Mouse (Mus musculus): ENCODE measurements at regions not wholly inside any gene's neighbourhood (a gene's known extent, or its start where the extent isn't known, plus 50 kb on each side); places are given as distances from the start of the nearest gene placed in this dataset.
"Not testable (repeated sequence)": the region's sequence is repeated elsewhere in the genome, so short reads cannot be mapped to it uniquely, and the experiment has no call there.

DNA sequence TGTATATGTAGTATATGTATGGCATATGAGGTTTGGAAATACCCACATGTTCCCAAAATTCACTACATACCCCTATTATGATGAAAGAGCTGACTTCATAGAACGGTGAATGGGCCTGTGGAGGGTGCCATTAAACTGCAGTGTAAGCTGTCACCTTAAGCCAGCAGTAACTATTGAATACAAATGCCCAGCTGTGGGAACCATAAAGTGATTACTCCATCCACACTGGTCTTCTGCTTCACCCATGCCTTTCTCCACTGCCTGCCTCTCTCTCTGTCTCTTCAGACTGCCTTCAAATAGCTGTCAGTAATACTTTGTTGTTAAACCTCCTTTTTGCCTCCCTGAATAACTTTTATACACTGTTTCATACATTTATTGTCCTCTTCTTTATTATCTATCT is 143.5 kb upstream of the Tacstd2 start:
- not testable (repeated sequence) for H3K27me3 ChIP-seq (ENCODE audit: control insufficient read depth, insufficient read depth, low read length); H3K9ac ChIP-seq (ENCODE audit: low read length); H3K4me2 ChIP-seq (replicated peaks; ENCODE audit: low read depth); DNase-seq (ENCODE audit: low spot score); ATAC-seq (ENCODE audit: low FRiP score, low TSS enrichment); H3K4me1 ChIP-seq (replicated peaks; ENCODE audit: control insufficient read depth, insufficient read depth); H3K9me3 ChIP-seq (ENCODE audit: control insufficient read depth, low read length); H3K27ac ChIP-seq (replicated peaks); H3K4me3 ChIP-seq (ENCODE audit: low read depth, low read length); H3K36me3 ChIP-seq (ENCODE audit: control insufficient read depth, insufficient read depth, low read length)
- WGBS: 36% methylated on average over 1 of the region's 1 CpGs

- not testable (repeated sequence) for H3K27me3 ChIP-seq (ENCODE audit: control insufficient read depth, insufficient read depth, low read length); H3K36me3 ChIP-seq (ENCODE audit: control insufficient read depth, insufficient read depth, low read length); H3K4me3 ChIP-seq (ENCODE audit: low read depth, low read length); H3K27ac ChIP-seq (replicated peaks); H3K4me1 ChIP-seq (replicated peaks; ENCODE audit: control insufficient read depth, insufficient read depth); H3K9me3 ChIP-seq (ENCODE audit: control insufficient read depth, low read length); H3K9ac ChIP-seq (ENCODE audit: low read length); DNase-seq (ENCODE audit: low spot score); H3K4me2 ChIP-seq (replicated peaks; ENCODE audit: low read depth)
- 85% methylated on average over 4 of the region's 4 CpGs for WGBS
- ATAC-seq (ENCODE audit: low FRiP score, low TSS enrichment): peak; percentile 26; the same call in 1 of the 2 replicates
Measured at GRCm38 (mm10) chr6:67674717-67675116, 139.1 kb upstream of the Tacstd2 start.

- H3K9ac ChIP-seq (ENCODE audit: low read length); DNase-seq (ENCODE audit: low spot score); H3K36me3 ChIP-seq (ENCODE audit: control insufficient read depth, insufficient read depth, low read length); H3K4me3 ChIP-seq (ENCODE audit: low read depth, low read length); ATAC-seq (ENCODE audit: low FRiP score, low TSS enrichment); H3K27me3 ChIP-seq (ENCODE audit: control insufficient read depth, insufficient read depth, low read length); H3K4me2 ChIP-seq (replicated peaks; ENCODE audit: low read depth); H3K9me3 ChIP-seq (ENCODE audit: control insufficient read depth, low read length); H3K27ac ChIP-seq (replicated peaks); H3K4me1 ChIP-seq (replicated peaks; ENCODE audit: control insufficient read depth, insufficient read depth): not testable (repeated sequence)
- 77% methylated on average over 2 of the region's 2 CpGs for WGBS
Measured at GRCm38 (mm10) chr6:67673316-67673715, 137.7 kb upstream of the Tacstd2 start.

GRCm38 (mm10) chr6:67668073-67668472 is 132.5 kb upstream of the Tacstd2 start:
- not testable (repeated sequence) for H3K9ac ChIP-seq (ENCODE audit: low read length); H3K4me3 ChIP-seq (ENCODE audit: low read depth, low read length); H3K27me3 ChIP-seq (ENCODE audit: control insufficient read depth, insufficient read depth, low read length); H3K4me1 ChIP-seq (replicated peaks; ENCODE audit: control insufficient read depth, insufficient read depth); H3K4me2 ChIP-seq (replicated peaks; ENCODE audit: low read depth); H3K9me3 ChIP-seq (ENCODE audit: control insufficient read depth, low read length); ATAC-seq (ENCODE audit: low FRiP score, low TSS enrichment); DNase-seq (ENCODE audit: low spot score); H3K36me3 ChIP-seq (ENCODE audit: control insufficient read depth, insufficient read depth, low read length); H3K27ac ChIP-seq (replicated peaks)
- WGBS: 77% methylated on average over 8 of the region's 8 CpGs

GRCm38 (mm10) chr6:67631617-67632016 is 96.0 kb upstream of the Tacstd2 start:
- Histone ChIP-seq H3K27ac (replicated peaks) (no peak overlapping the region), H3K27me3 (ENCODE audit: control insufficient read depth, insufficient read depth, low read length) (no peaks in the 10 kb centered on the region), H3K4me2 (replicated peaks; ENCODE audit: low read depth) (no peak overlapping the region), H3K4me1 (replicated peaks; ENCODE audit: control insufficient read depth, insufficient read depth) (no peaks in the 10 kb centered on the region), H3K4me3 (ENCODE audit: low read depth, low read length) (no peak overlapping the region), H3K36me3 (ENCODE audit: control insufficient read depth, insufficient read depth, low read length) (no peaks in the 10 kb centered on the region), H3K9me3 (ENCODE audit: control insufficient read depth, low read length) (no peaks in the 10 kb centered on the region), H3K9ac (ENCODE audit: low read length) (no peak overlapping the region)
- peak; percentile 58 for TF ChIP-seq CTCF (IDR thresholded peaks at IDR 0.05; ENCODE audit: low read depth)
- TF ChIP-seq EP300 (optimal IDR thresholded peaks at IDR 0.05): no peak
- DNase-seq (ENCODE audit: low spot score) (no peak), ATAC-seq (ENCODE audit: low FRiP score, low TSS enrichment) (no peak)

- Histone ChIP-seq H3K9ac (ENCODE audit: low read length) (no peak overlapping the region), H3K4me3 (ENCODE audit: low read depth, low read length) (no peak overlapping the region), H3K4me1 (replicated peaks; ENCODE audit: control insufficient read depth, insufficient read depth) (no peaks in the 10 kb centered on the region), H3K27me3 (ENCODE audit: control insufficient read depth, insufficient read depth, low read length) (no peaks in the 10 kb centered on the region), H3K36me3 (ENCODE audit: control insufficient read depth, insufficient read depth, low read length) (no peaks in the 10 kb centered on the region), H3K4me2 (replicated peaks; ENCODE audit: low read depth) (no peak overlapping the region), H3K27ac (replicated peaks) (no peak overlapping the region), H3K9me3 (ENCODE audit: control insufficient read depth, low read length) (no peaks in the 10 kb centered on the region)
- ATAC-seq (ENCODE audit: low FRiP score, low TSS enrichment) (no peak), DNase-seq (ENCODE audit: low spot score) (no peak)
- 74% methylated on average over 1 of the region's 1 CpGs for WGBS
- TF ChIP-seq CTCF (IDR thresholded peaks at IDR 0.05; ENCODE audit: low read depth): no peak
- TF ChIP-seq EP300 (optimal IDR thresholded peaks at IDR 0.05): no peak
Measured at GRCm38 (mm10) chr6:67610402-67610801, 74.8 kb upstream of the Tacstd2 start.

DNA sequence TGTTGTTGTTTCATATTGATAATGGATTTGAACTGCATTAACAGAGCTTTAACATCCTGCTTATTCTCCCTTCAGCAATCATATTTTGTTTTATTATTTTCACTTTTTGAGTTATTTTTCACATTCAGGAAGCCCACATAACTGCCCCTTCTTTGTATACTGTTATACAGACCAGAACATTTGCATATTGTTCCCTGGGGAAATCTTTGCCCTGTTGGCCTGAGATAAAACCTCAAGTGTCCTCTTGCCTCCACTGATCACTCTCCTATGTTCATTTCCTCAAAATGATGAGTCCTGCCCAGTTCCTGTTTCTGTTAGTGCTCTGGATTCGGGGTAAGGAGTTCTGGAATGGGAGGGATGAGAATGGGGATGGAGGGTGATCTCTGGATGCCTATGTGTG is 73.9 kb upstream of the Tacstd2 start:
- ATAC-seq (ENCODE audit: low FRiP score, low TSS enrichment); H3K4me3 ChIP-seq (ENCODE audit: low read depth, low read length); H3K9me3 ChIP-seq (ENCODE audit: control insufficient read depth, low read length); H3K4me1 ChIP-seq (replicated peaks; ENCODE audit: control insufficient read depth, insufficient read depth); DNase-seq (ENCODE audit: low spot score); H3K36me3 ChIP-seq (ENCODE audit: control insufficient read depth, insufficient read depth, low read length); H3K27ac ChIP-seq (replicated peaks); H3K9ac ChIP-seq (ENCODE audit: low read length); H3K4me2 ChIP-seq (replicated peaks; ENCODE audit: low read depth); H3K27me3 ChIP-seq (ENCODE audit: control insufficient read depth, insufficient read depth, low read length): not testable (repeated sequence)
- WGBS: 31% methylated on average over 1 of the region's 1 CpGs

Data from stomach, postnatal 0 days (tissue).